Mouse (Mus musculus) neural tube, embryonic 11.5 days (tissue): ENCODE results near the gene Ctdnep1. TPM values are rescaled to one million over a fixed set of nuclear protein-coding genes. Genes with fewer than 3 reads are reported as not detected.

Experiments
- ATAC-seq: fragments of 200-750 bp; cut with Nextera tagmentation; 2 replicates; pipeline ENCODE4 v1.8.0; 2017; ENCODE audit warnings: moderate number of reproducible peaks, mild to moderate bottlenecking, moderate TSS enrichment, moderate library complexity; ENCODE audit not compliant: insufficient read depth, low FRiP score, low TSS enrichment
- DNase-seq: peaks from one replicate; pipeline ENCODE4 v3.0.0-alpha.2; 2015; ENCODE audit warnings: low spot score
- H3K27ac ChIP-seq: fragments of 300-500 bp; sonication (generic); 2 replicates; pipeline ENCODE4 v1.5.1; 2014; ENCODE audit warnings: low read depth, mild to moderate bottlenecking, low read length
- H3K27me3 ChIP-seq: fragments of 300-500 bp; sonication (generic); 2 replicates; pipeline ENCODE4 v1.6.1; 2014; ENCODE audit warnings: mild to moderate bottlenecking, low read length, mixed read lengths; ENCODE audit not compliant: control insufficient read depth, insufficient read depth
- H3K36me3 ChIP-seq: fragments of 300-500 bp; sonication (generic); 2 replicates; pipeline ENCODE4 v1.6.1; 2014; ENCODE audit warnings: mild to moderate bottlenecking, low read length, moderate library complexity, mixed read lengths; ENCODE audit not compliant: control insufficient read depth, insufficient read depth
- H3K4me1 ChIP-seq: fragments of 300-500 bp; sonication (generic); 2 replicates; pipeline ENCODE4 v1.6.1; 2014; ENCODE audit warnings: low read length, mixed read lengths; ENCODE audit not compliant: control insufficient read depth, insufficient read depth
- H3K4me2 ChIP-seq: fragments of 300-500 bp; sonication (generic); 2 replicates; pipeline ENCODE4 v1.6.1; 2014; ENCODE audit warnings: low read depth, mild to moderate bottlenecking, moderate library complexity
- H3K4me3 ChIP-seq: fragments of 300-500 bp; sonication (generic); 2 replicates; pipeline ENCODE4 v1.5.1; 2014; ENCODE audit warnings: low read depth, low read length
- H3K9ac ChIP-seq: fragments of 300-500 bp; sonication (generic); 2 replicates; pipeline ENCODE4 v1.6.1; 2014; ENCODE audit warnings: mild to moderate bottlenecking, low read length
- H3K9me3 ChIP-seq: fragments of 300-500 bp; sonication (generic); 2 replicates; pipeline ENCODE4 v1.6.1; 2016; ENCODE audit warnings: low read length; ENCODE audit not compliant: control insufficient read depth
- WGBS: fragments of 180-500 bp; shearing (Covaris S2); extraction: QIAGEN DNeasy Blood & Tissue Kit; methylation state at CpG from one replicate; pipeline ENCODE4 v1.1.7; 2014; 5-methylcytosine and 5-hydroxymethylcytosine counted together
- polyA plus RNA-seq: library from polyadenylated mRNA; unstranded; fragments of >200 nt; fragmentation: Nextera tagmentation; extraction: Ambion mirVana; gene quantifications from 2 replicates; pipeline ENCODE4 v1.2.1, GENCODE M21; 2014

Gene Ctdnep1
- polyA plus RNA-seq, 1 experiment from 2014 or later = 23.3 TPM

GRCm38 (mm10) chr11:69994401-69995090, 13.6 kb downstream of the Ctdnep1 start:
- peaks cover 19% of the 10 kb centered on the region for H3K36me3 ChIP-seq
- H3K27me3 ChIP-seq = no peaks in the 10 kb centered on the region
- no peak overlapping the region for H3K9ac ChIP-seq
- 88% methylated on average over 11 of the region's 11 CpGs for WGBS
- peak overlapping the region; percentile 2; the same call in 1 of the 2 replicates for H3K4me3 ChIP-seq
- no peaks in the 10 kb centered on the region for H3K9me3 ChIP-seq
- DNase-seq (no peak), ATAC-seq (no peak)
- H3K4me1 ChIP-seq = peaks cover 12% of the 10 kb centered on the region
- H3K27ac ChIP-seq = no peak overlapping the region
- no peak overlapping the region for H3K4me2 ChIP-seq

- Histone ChIP-seq H3K36me3 (peaks cover 20% of the 10 kb centered on the region), H3K27ac (peak within 1 kb of the TSS; percentile 96), H3K4me1 (peaks cover 12% of the 10 kb centered on the region), H3K4me2 (peak within 1 kb of the TSS; percentile 48), H3K27me3 (no peaks in the 10 kb centered on the region), H3K4me3 (peak within 1 kb of the TSS; percentile 95), H3K9ac (peak within 1 kb of the TSS; percentile 93), H3K9me3 (no peaks in the 10 kb centered on the region)
- under 1% methylated on average over 36 of the region's 36 CpGs for WGBS
- ATAC-seq (peak; percentile 69), DNase-seq (peak; percentile 97)
Measured at GRCm38 (mm10) chr11:69995391-69995960, 14.5 kb downstream of the Ctdnep1 start, which contains the start of gene Phf23. Gene Phf23 (plus strand): TSS chr11:69995777.

GRCm38 (mm10) chr11:69996161-69997061, 15.5 kb downstream of the Ctdnep1 start:
- WGBS = under 1% methylated on average over 55 of the region's 66 CpGs
- Histone ChIP-seq H3K9ac (peak overlapping the region; percentile 93), H3K27me3 (no peaks in the 10 kb centered on the region), H3K4me2 (peak overlapping the region; percentile 48), H3K4me3 (peak overlapping the region; percentile 95), H3K36me3 (peaks cover 20% of the 10 kb centered on the region), H3K9me3 (no peaks in the 10 kb centered on the region), H3K4me1 (peaks cover 13% of the 10 kb centered on the region), H3K27ac (peak overlapping the region; percentile 96)
- ATAC-seq (peak; percentile 1; the same call in 1 of the 2 replicates), DNase-seq (peak; percentile 36)

GRCm38 (mm10) chr11:69997070-69997509, 16.1 kb downstream of the Ctdnep1 start:
- Histone ChIP-seq H3K36me3 (peaks cover 20% of the 10 kb centered on the region), H3K4me2 (peak overlapping the region; percentile 48), H3K9me3 (no peaks in the 10 kb centered on the region), H3K9ac (peak overlapping the region; percentile 93), H3K27ac (peak overlapping the region; percentile 96), H3K27me3 (no peaks in the 10 kb centered on the region), H3K4me3 (peak overlapping the region; percentile 95), H3K4me1 (peaks cover 19% of the 10 kb centered on the region)
- DNase-seq (peak; percentile 86), ATAC-seq (0 out of 2 replicates have a peak, but pooled peaks have one; percentile 7)
- WGBS = 0% methylated on average over 5 of the region's 44 CpGs

- WGBS = 93% methylated on average over 27 of the region's 27 CpGs
Measured at GRCm38 (mm10) chr11:69998567-69999491, 17.9 kb downstream of the Ctdnep1 start.

GRCm38 (mm10) chr11:69999666-70000065, 18.7 kb downstream of the Ctdnep1 start:
- Histone ChIP-seq H3K4me3 (peak overlapping the region; percentile 74), H3K4me2 (no peak overlapping the region), H3K4me1 (peaks cover 18% of the 10 kb centered on the region)

More at GRCm38 (mm10) chr11:69998567-69999491, 17.9 kb downstream of the Ctdnep1 start:
- H3K27ac ChIP-seq = no peak overlapping the region
- H3K4me2 ChIP-seq = no peak overlapping the region
- no peaks in the 10 kb centered on the region for H3K27me3 ChIP-seq
- DNase-seq = no peak
- H3K9me3 ChIP-seq = no peaks in the 10 kb centered on the region
- H3K4me3 ChIP-seq = peak overlapping the region; percentile 5; the same call in 1 of the 2 replicates
- no peak overlapping the region for H3K9ac ChIP-seq
- peaks cover 18% of the 10 kb centered on the region for H3K4me1 ChIP-seq
- H3K36me3 ChIP-seq = peaks cover 20% of the 10 kb centered on the region
- no peak for ATAC-seq

GRCm38 (mm10) chr11:70000396-70000898, 19.5 kb downstream of the Ctdnep1 start, which contains the start of gene Dvl2:
Gene Dvl2 (plus strand): TSS chr11:70000595.
- Histone ChIP-seq H3K27ac (peak within 1 kb of the TSS; percentile 80), H3K4me3 (peak within 1 kb of the TSS; percentile 74), H3K9me3 (no peaks in the 10 kb centered on the region), H3K4me2 (peak within 1 kb of the TSS; percentile 83), H3K27me3 (no peaks in the 10 kb centered on the region), H3K9ac (peak within 1 kb of the TSS; percentile 67), H3K4me1 (peaks cover 18% of the 10 kb centered on the region), H3K36me3 (peaks cover 19% of the 10 kb centered on the region)
- peak; percentile 59 for ATAC-seq
- WGBS = under 1% methylated on average over 48 of the region's 48 CpGs
- peak; percentile 94 for DNase-seq

More at GRCm38 (mm10) chr11:69999666-70000065, 18.7 kb downstream of the Ctdnep1 start:
- DNase-seq = no peak
- Histone ChIP-seq H3K27ac (no peak overlapping the region), H3K36me3 (peaks cover 16% of the 10 kb centered on the region), H3K9me3 (no peaks in the 10 kb centered on the region), H3K27me3 (no peaks in the 10 kb centered on the region), H3K9ac (no peak overlapping the region)
- WGBS = 74% methylated on average over 8 of the region's 8 CpGs
- no peak for ATAC-seq
